Mouse (Mus musculus) skeletal muscle tissue, postnatal 0 days (tissue): ENCODE measurements around the gene Pla2g3. TPM values are rescaled to one million over a fixed set of nuclear protein-coding genes. Genes with fewer than 3 reads are reported as not detected.

Experiments used
- polyA plus RNA-seq: library from polyadenylated mRNA; unstranded; fragments of >200 nt; fragmentation: Nextera tagmentation; extraction: Ambion mirVana; gene quantifications from 2 replicates; pipeline ENCODE4 v1.2.1, GENCODE M21; 2015

Gene Pla2g3
- 0.09 and 0.27 TPM in 2 replicates for polyA plus RNA-seq

GRCm38 (mm10) chr11:3487952-3488570 lies at the start of gene Pla2g3:
TSS of gene Pla2g3 (plus strand) at chr11:3488284.

DNA sequence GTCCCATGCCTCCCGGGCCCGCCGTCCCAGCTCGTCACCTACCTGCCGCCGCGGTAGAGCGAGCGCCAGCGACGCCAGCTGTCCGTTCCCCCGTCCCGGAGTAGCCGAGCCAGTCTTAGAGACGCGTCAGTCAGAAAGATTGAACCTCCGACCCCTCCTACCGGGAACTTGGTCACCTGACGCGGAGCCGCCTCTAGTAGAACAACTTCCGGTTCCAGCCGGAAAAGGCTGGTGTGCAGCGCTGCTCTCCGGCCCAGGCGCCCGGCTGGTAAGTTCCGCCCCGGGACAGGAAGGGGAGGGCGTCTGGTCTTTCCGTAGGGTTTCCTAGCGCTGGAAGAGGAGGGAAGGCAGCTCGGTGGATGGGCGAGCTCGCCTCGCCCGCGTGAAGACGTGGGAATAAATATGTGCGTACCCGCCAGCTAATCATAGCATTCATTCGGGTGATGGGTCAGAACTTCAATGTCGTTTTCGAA lies 35.9 kb upstream of the Pla2g3 start, which contains the start of gene Rnf185:
Gene Rnf185, minus strand, starts transcription at position 197 of the 473 bp plus-strand sequence.

GRCm38 (mm10) chr11:3514529-3515054 lies 26.5 kb downstream of the Pla2g3 start, which contains the start of gene Selenom:
TSS of gene Selenom (plus strand) at chr11:3514684.

DNA sequence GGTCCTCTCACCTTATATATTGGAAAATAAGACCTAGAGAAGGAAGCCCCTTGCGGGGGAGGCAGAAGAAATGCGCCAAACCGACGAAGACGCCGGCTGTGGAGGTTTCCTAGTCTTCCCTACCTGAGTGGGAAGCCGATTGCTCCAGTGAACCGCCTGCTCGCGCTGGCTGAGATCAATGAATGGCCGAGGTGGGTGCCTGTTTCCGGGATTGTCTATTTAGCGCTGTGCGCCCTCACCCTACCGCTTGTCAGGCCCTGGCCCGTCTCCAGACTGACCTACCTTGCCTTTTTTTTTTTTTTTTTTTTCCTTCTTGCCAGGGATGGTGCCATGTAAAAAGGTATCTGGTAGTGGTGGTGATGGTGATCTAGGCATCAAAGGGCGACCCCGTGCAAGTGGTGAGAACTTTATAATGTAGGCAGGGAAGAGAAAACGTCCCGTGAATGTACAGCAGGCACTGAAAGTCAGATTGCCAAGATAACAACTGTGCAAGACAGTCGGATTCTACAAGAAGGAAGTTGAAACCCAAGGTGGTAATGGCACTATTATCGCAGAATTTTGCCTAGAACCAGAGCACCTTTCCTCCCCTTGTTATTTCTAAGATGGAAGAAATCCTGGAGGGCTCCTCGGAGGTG lies 52.5 kb downstream of the Pla2g3 start, which contains the start of gene Smtn:
Gene Smtn, minus strand, starts transcription at position 162 of the 635 bp plus-strand sequence.

Other genes with a start within 250 kb of the Pla2g3 start
- gene Drg1, start 221.9 kb upstream of the Pla2g3 start, polyA plus RNA-seq: 119 and 121 TPM in 2 replicates
- gene Patz1, start 199.4 kb upstream of the Pla2g3 start, polyA plus RNA-seq: 12.5 and 12.9 TPM in 2 replicates
- 20.9 and 28.6 TPM in 2 replicates for gene Pik3ip1, start 157.9 kb upstream of the Pla2g3 start, polyA plus RNA-seq
- gene Limk2, start 79.1 kb upstream of the Pla2g3 start, polyA plus RNA-seq: 13.4 and 16.9 TPM in 2 replicates
- gene Rnf185, start 35.9 kb upstream of the Pla2g3 start, polyA plus RNA-seq: 19.9 and 23.5 TPM in 2 replicates
- gene Inpp5j, start 16.5 kb downstream of the Pla2g3 start, polyA plus RNA-seq: 0.18 and 0.32 TPM in 2 replicates
- gene Selenom, start 26.4 kb downstream of the Pla2g3 start, polyA plus RNA-seq: 99.1 and 138 TPM in 2 replicates
- 304 and 320 TPM in 2 replicates for gene Smtn, start 52.3 kb downstream of the Pla2g3 start, polyA plus RNA-seq
- 8.1 and 8.9 TPM in 2 replicates for gene Morc2a, start 160.9 kb downstream of the Pla2g3 start, polyA plus RNA-seq